Mouse (Mus musculus) skeletal muscle tissue, adult 2 months (tissue): ENCODE measurements at regions not wholly inside any gene's neighbourhood (a gene's known extent, or its start where the extent isn't known, plus 50 kb on each side); places are given as distances from the start of the nearest gene placed in this dataset.

Source experiments
- DNase-seq: peaks from one replicate; pipeline ENCODE4 v3.0.0-alpha.2; 2012; ENCODE audit warnings: low read depth, low spot score

- DNase-seq = no peak
Observed at GRCm38 (mm10) chr3:21507655-21508054, 568.8 kb upstream of the Tbl1xr1 start.

- no peak for DNase-seq
Observed at GRCm38 (mm10) chr3:21512081-21512480, 564.4 kb upstream of the Tbl1xr1 start.

- DNase-seq = peak; percentile 53
Observed at GRCm38 (mm10) chr3:21524426-21524937, 552.0 kb upstream of the Tbl1xr1 start.

GRCm38 (mm10) chr3:21530862-21531261 is 545.6 kb upstream of the Tbl1xr1 start:
- DNase-seq = no peak

GRCm38 (mm10) chr3:21539138-21539537 is 537.3 kb upstream of the Tbl1xr1 start:
- no peak for DNase-seq

- no peak for DNase-seq
Observed at GRCm38 (mm10) chr3:21544456-21544855, 532.0 kb upstream of the Tbl1xr1 start.

- DNase-seq = no peak
Observed at GRCm38 (mm10) chr3:21545156-21545893, 531.1 kb upstream of the Tbl1xr1 start.

- no peak for DNase-seq
Observed at GRCm38 (mm10) chr3:21546411-21546810, 530.0 kb upstream of the Tbl1xr1 start.

GRCm38 (mm10) chr3:21549671-21550070 is 526.8 kb upstream of the Tbl1xr1 start:
- peak; percentile 68 for DNase-seq

GRCm38 (mm10) chr3:21553159-21553758 is 523.2 kb upstream of the Tbl1xr1 start:
- no peak for DNase-seq

- no peak for DNase-seq
Observed at GRCm38 (mm10) chr3:21553859-21554258, 522.6 kb upstream of the Tbl1xr1 start.

GRCm38 (mm10) chr3:21557963-21558441 is 518.5 kb upstream of the Tbl1xr1 start:
- no peak for DNase-seq

- no peak for DNase-seq
Observed at GRCm38 (mm10) chr3:21562771-21563312, 513.6 kb upstream of the Tbl1xr1 start.

- DNase-seq = peak; percentile 30
Observed at GRCm38 (mm10) chr3:21563454-21563853, 513.0 kb upstream of the Tbl1xr1 start.

- DNase-seq = peak; percentile 92
Observed at GRCm38 (mm10) chr3:21564211-21564781, 512.2 kb upstream of the Tbl1xr1 start.

GRCm38 (mm10) chr3:21564847-21565485 is 511.5 kb upstream of the Tbl1xr1 start:
- DNase-seq = no peak

GRCm38 (mm10) chr3:21569721-21570120 is 506.7 kb upstream of the Tbl1xr1 start:
- DNase-seq = no peak

GRCm38 (mm10) chr3:21578635-21579034 is 497.8 kb upstream of the Tbl1xr1 start:
- no peak for DNase-seq

- no peak for DNase-seq
Observed at GRCm38 (mm10) chr3:21582122-21582521, 494.3 kb upstream of the Tbl1xr1 start.

GRCm38 (mm10) chr3:21585767-21586166 is 490.7 kb upstream of the Tbl1xr1 start:
- no peak for DNase-seq

- DNase-seq = no peak
Observed at GRCm38 (mm10) chr3:21606846-21607245, 469.6 kb upstream of the Tbl1xr1 start.

GRCm38 (mm10) chr3:21610231-21610630 is 466.2 kb upstream of the Tbl1xr1 start:
- DNase-seq = no peak
